Mouse (Mus musculus): Measurements from ENCODE around the gene Itpkb. TPM values are rescaled to one million over a fixed set of nuclear protein-coding genes. Genes with fewer than 3 reads are reported as not detected.

Gene Itpkb
- total and polyA plus RNA-seq, 3 experiments, result 4.2 to 14.4 (median 10.6) TPM

DNA sequence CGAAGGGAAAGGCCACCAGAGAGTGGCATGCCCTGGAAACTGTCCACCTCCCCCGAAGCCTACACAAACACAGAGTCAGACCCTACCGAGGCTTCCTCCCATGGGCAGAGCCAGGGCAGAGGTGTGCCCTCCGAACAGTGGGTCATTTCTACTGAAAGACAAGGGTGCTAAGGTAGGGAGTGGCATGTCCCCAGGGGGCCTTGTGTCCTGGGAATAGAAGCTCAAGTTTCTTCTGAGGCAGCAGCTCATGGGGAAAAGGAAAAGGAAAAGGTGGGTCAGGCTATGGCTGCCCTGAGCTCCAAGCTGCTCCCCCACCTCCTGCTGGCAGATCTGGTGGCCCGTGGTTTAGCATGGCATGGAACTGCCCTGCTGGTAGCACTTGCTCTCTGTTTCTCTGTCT, 79.5 kb downstream of the Itpkb start:
- no peak for DNase-seq (ENCODE audit: extremely low read depth)
- Histone ChIP-seq H3K27me3 (replicated peaks) (no peaks in the 10 kb centered on the region), H3K4me2 (ENCODE audit: insufficient read depth, low read depth, poor library complexity, severe bottlenecking) (peak overlapping the region; percentile 37), H3K4me3 (replicated peaks in 1 of 3; ENCODE audit: low read depth in 2 of 3, low read length in 2 of 3, poor library complexity in 1 of 3) (peak overlapping the region in 1 of 3 experiments; percentile 42), H3K4me1 (ENCODE audit: control insufficient read depth in 1 of 2, insufficient read depth in 2 of 2) (peaks cover 52 to 63% of the 10 kb centered on the region in 2 experiments), H3K79me2 (replicated peaks; ENCODE audit: control insufficient read depth, extremely low read depth, insufficient read depth, poor library complexity, severe bottlenecking) (0 out of 2 replicates have a peak, but pooled peaks cover 3% of the 10 kb centered on the region), H3K36me3 (replicated peaks in 1 of 2; ENCODE audit: control insufficient read depth in 1 of 2, insufficient read depth in 1 of 2, low read length in 1 of 2) (peaks cover 21 to 32% of the 10 kb centered on the region in 2 experiments), H3K9ac (ENCODE audit: insufficient read depth, low read depth) (peak overlapping the region; percentile 11; the same call in 1 of the 2 replicates), H3K27ac (ENCODE audit: insufficient read depth, low read depth) (peak overlapping the region; percentile 99; the same call in 1 of the 2 replicates), H3K9me3 (replicated peaks; ENCODE audit: low read length) (no peaks in the 10 kb centered on the region)
- in situ Hi-C loops (cut with MboI; ENCODE audit: low pct_ligation_motif_present, low pct_unique_long_range_greater_than_20kb, low sequenced_read_pairs) (loop anchor here (5.0 to 25.0 kb wide), 3 partner anchors 75 to 547 kb away; partner anchors contain the start of gene Itpkb), dilution Hi-C loops (cut with MboI; ENCODE audit: extremely low pct_ligation_motif_present, extremely low pct_unique_long_range_greater_than_20kb, low sequenced_read_pairs) (no loop called here)
- no peak for TF ChIP-seq MAX (IDR thresholded peaks at IDR 0.05; ENCODE audit: low read length)
- TF ChIP-seq JUN (IDR thresholded peaks at IDR 0.05; ENCODE audit: insufficient read depth, low read depth, low read length), result no peak
- TF ChIP-seq ETS1 (conservative IDR thresholded peaks at IDR 0.05; ENCODE audit: low read depth, low read length), result no peak
- TF ChIP-seq KAT2A (IDR thresholded peaks at IDR 0.05; ENCODE audit: insufficient replicate concordance, low read length), result no peak
- no peak for TF ChIP-seq BHLHE40 (IDR thresholded peaks at IDR 0.05; ENCODE audit: low read depth, low read length)
- TF ChIP-seq CTCF (conservative IDR thresholded peaks at IDR 0.05 in 1 of 2, IDR thresholded peaks at IDR 0.05 in 1 of 2; ENCODE audit: low read depth in 2 of 2, low read length in 2 of 2), result no peak
- TF ChIP-seq NRF1 (IDR thresholded peaks at IDR 0.05; ENCODE audit: low read depth, low read length), result no peak
- TF ChIP-seq ZC3H11A (IDR thresholded peaks at IDR 0.05; ENCODE audit: low read depth, low read length), result no peak
- no peak for TF ChIP-seq TCF12 (IDR thresholded peaks at IDR 0.05; ENCODE audit: low read depth, low read length)
- TF ChIP-seq SIN3A (IDR thresholded peaks at IDR 0.05; ENCODE audit: low read length), result no peak
- TF ChIP-seq CHD2 (IDR thresholded peaks at IDR 0.05; ENCODE audit: low read length), result no peak
- TF ChIP-seq JUND (conservative IDR thresholded peaks at IDR 0.05; ENCODE audit: low read depth, low read length), result no peak
- no peak for TF ChIP-seq PAX5 (IDR thresholded peaks at IDR 0.05; ENCODE audit: low read length)
- no peak for TF ChIP-seq ZMIZ1 (IDR thresholded peaks at IDR 0.05; ENCODE audit: low read depth, low read length)
- TF ChIP-seq EP300 (IDR thresholded peaks at IDR 0.05; ENCODE audit: low read length), result no peak
- no peak for TF ChIP-seq TBP (conservative IDR thresholded peaks at IDR 0.05; ENCODE audit: low read depth, low read length)
- TF ChIP-seq GABPA (IDR thresholded peaks at IDR 0.05; ENCODE audit: insufficient replicate concordance, low read depth, low read length), result no peak

DNA sequence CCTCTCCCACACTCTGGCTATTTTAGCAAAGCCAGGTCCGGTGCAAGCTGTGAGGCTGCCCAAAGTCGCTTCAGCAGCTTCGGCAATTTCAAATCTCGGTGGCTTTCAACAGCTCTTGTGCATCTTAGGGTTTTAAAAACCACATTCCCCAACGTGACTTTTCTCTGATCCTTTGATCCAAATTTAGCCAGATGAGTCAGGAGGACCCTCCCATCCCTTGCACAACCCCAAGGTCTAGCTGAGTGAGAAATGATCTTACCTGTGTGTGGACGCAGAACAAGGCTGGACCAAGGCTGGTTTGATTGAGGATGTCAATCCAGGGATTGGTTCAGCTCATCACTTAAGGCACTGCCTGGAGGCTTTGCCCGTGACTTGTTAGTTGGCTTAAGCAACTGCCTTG, 80.0 kb downstream of the Itpkb start:
- peak overlapping the region in 1 of 3 experiments; percentile 8 for H3K4me3 ChIP-seq (replicated peaks in 1 of 3; ENCODE audit: low read depth in 2 of 3, low read length in 2 of 3, poor library complexity in 1 of 3)
- TF ChIP-seq POLR2AphosphoS2 (IDR thresholded peaks at IDR 0.05; ENCODE audit: low read depth, low read length) (no peak), E2F4 (IDR thresholded peaks at IDR 0.05; ENCODE audit: insufficient replicate concordance, low read depth, low read length) (no peak), MEF2A (IDR thresholded peaks at IDR 0.05; ENCODE audit: borderline replicate concordance, low read depth, low read length) (peak; percentile 91), TCF12 (IDR thresholded peaks at IDR 0.05; ENCODE audit: low read depth, low read length) (no peak), BHLHE40 (IDR thresholded peaks at IDR 0.05; ENCODE audit: low read depth, low read length) (peak; percentile 81), RAD21 (IDR thresholded peaks at IDR 0.05; ENCODE audit: low read depth, low read length) (no peak), MAX (IDR thresholded peaks at IDR 0.05; ENCODE audit: low read length) (no peak), EP300 (IDR thresholded peaks at IDR 0.05; ENCODE audit: low read length) (peak; percentile 39; the same call in 1 of the 2 replicates), UBTF (IDR thresholded peaks at IDR 0.05; ENCODE audit: low read depth, low read length) (no peak), JUN (IDR thresholded peaks at IDR 0.05; ENCODE audit: insufficient read depth, low read depth, low read length) (peak; percentile 50), MAZ (IDR thresholded peaks at IDR 0.05; ENCODE audit: low read depth, low read length) (no peak), ELF1 (IDR thresholded peaks at IDR 0.05; ENCODE audit: low read depth, low read length) (no peak), ETS1 (conservative IDR thresholded peaks at IDR 0.05; ENCODE audit: low read depth, low read length) (peak; percentile 29; the same call in 1 of the 2 replicates), TBP (conservative IDR thresholded peaks at IDR 0.05; ENCODE audit: low read depth, low read length) (no peak), GABPA (IDR thresholded peaks at IDR 0.05; ENCODE audit: insufficient replicate concordance, low read depth, low read length) (no peak), NRF1 (IDR thresholded peaks at IDR 0.05; ENCODE audit: low read depth, low read length) (no peak), IRF4 (IDR thresholded peaks at IDR 0.05; ENCODE audit: low read depth, low read length) (no peak), CHD2 (IDR thresholded peaks at IDR 0.05; ENCODE audit: low read length) (no peak), HCFC1 (IDR thresholded peaks at IDR 0.05; ENCODE audit: low read depth, low read length) (no peak), USF2 (conservative IDR thresholded peaks at IDR 0.05; ENCODE audit: low read depth, low read length) (no peak)
- H3K27ac ChIP-seq (ENCODE audit: insufficient read depth, low read depth), result peak overlapping the region; percentile 4; the same call in 1 of the 2 replicates
- in situ Hi-C loops (cut with MboI; ENCODE audit: low pct_ligation_motif_present, low pct_unique_long_range_greater_than_20kb, low sequenced_read_pairs) (loop anchor here (25.0 kb wide), 1 partner anchor 548 kb away; no protein-coding TSS in a partner anchor), dilution Hi-C loops (cut with MboI; ENCODE audit: extremely low pct_ligation_motif_present, extremely low pct_unique_long_range_greater_than_20kb, low sequenced_read_pairs) (no loop called here)
- no peaks in the 10 kb centered on the region for H3K27me3 ChIP-seq (replicated peaks)
- H3K9me3 ChIP-seq (replicated peaks; ENCODE audit: low read length), result no peaks in the 10 kb centered on the region
- 0 out of 2 replicates have a peak, but pooled peaks cover under 1% of the 10 kb centered on the region for H3K79me2 ChIP-seq (replicated peaks; ENCODE audit: control insufficient read depth, extremely low read depth, insufficient read depth, poor library complexity, severe bottlenecking)
- peaks cover 21 to 37% of the 10 kb centered on the region in 2 experiments for H3K36me3 ChIP-seq (replicated peaks in 1 of 2; ENCODE audit: control insufficient read depth in 1 of 2, insufficient read depth in 1 of 2, low read length in 1 of 2)
- H3K4me1 ChIP-seq (ENCODE audit: control insufficient read depth in 1 of 2, insufficient read depth in 2 of 2), result peaks cover 46 to 58% of the 10 kb centered on the region in 2 experiments
- H3K4me2 ChIP-seq (ENCODE audit: insufficient read depth, low read depth, poor library complexity, severe bottlenecking), result peak overlapping the region; percentile 37
- no peak for DNase-seq (ENCODE audit: extremely low read depth)
- H3K9ac ChIP-seq (ENCODE audit: insufficient read depth, low read depth), result peak overlapping the region; percentile 11; the same call in 1 of the 2 replicates

Data from CH12.LX (cell line).